Mouse (Mus musculus) layer of hippocampus, postnatal 36 days (tissue): ENCODE measurements around the gene Dnajc6. TPM values are rescaled to one million over a fixed set of nuclear protein-coding genes. Genes with fewer than 3 reads are reported as not detected.

Experiments
- DNase-seq, 2 experiments: peaks; one replicate each; pipeline ENCODE4 v3.0.0; 2022
- total RNA-seq, 2 experiments: library from RNA; stranded (reverse); gene quantifications; 2 replicates each; pipeline ENCODE4 v1.2.3; 2021

The Dnajc6 gene
- total RNA-seq, 2 experiments from 2014 or later = 310 to 321 TPM

- no peak for DNase-seq
Observed at GRCm38 (mm10) chr4:101642708-101643107, 146.3 kb downstream of the Dnajc6 start.

GRCm38 (mm10) chr4:101643216-101643615 is 146.8 kb downstream of the Dnajc6 start:
- DNase-seq = no peak

- DNase-seq = no peak
Observed at GRCm38 (mm10) chr4:101646857-101647195, 150.4 kb downstream of the Dnajc6 start.

DNA sequence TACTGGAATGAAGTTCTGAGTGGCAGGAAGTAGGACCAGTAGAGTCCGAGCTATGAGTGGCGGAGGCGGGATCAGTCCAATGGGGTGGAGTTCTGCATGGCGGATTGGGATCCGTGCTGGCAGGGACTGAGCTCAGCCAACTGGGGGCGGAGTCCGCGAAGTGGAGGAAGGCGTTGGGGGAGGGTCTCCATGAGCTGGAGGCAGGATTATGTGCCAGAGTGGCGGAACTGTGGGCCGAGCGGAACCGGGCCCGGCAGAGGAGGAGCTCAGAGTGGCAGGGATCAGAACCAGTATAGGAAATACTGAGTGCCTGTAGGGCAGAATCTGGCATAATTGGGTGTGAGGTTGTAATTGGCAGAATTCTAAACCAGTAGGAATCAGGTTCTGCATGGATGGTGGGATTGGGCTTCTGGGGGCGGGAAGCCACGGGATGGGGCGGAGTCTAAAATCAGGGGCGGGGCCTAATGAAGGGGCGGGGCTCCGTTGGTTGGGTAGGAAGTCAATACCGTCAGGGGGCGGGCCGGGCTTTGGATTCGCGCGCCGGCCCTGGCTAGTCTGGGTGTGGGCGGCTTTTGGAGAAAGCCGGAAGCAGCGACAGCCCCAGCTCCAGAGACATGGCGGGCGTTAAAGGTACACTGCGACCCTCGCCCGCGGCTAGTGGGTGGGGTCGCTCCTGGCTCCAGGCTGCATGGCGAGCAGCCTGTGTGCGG is 150.9 kb downstream of the Dnajc6 start, which contains the start of gene Leprot:
Gene Leprot, plus strand, starts transcription at position 523 of the 710 bp plus-strand sequence.
- DNase-seq = peak; percentile 100

- DNase-seq = no peak
Observed at GRCm38 (mm10) chr4:101647976-101648642, 151.7 kb downstream of the Dnajc6 start.

- no peak for DNase-seq
Observed at GRCm38 (mm10) chr4:101648745-101649144, 152.3 kb downstream of the Dnajc6 start.

DNA sequence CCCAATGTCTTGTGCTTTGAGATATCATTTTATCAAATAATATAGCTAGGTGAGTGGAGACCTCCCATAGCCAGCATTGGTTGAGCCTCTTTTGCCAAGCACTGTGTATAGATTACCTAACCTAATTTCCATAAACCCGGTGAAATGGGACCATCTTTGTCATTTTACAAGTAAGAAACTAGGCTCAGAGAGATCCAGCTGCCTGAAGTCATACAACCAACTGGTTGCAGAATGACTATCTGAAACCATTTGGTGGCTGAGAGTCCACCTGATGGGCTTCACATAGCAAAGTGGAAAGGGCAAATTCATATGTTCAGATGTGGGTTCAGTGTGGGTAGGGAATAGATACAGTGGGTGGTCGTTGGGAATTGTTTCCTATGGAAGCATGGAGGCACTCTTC is 154.5 kb downstream of the Dnajc6 start:
- DNase-seq = no peak

DNA sequence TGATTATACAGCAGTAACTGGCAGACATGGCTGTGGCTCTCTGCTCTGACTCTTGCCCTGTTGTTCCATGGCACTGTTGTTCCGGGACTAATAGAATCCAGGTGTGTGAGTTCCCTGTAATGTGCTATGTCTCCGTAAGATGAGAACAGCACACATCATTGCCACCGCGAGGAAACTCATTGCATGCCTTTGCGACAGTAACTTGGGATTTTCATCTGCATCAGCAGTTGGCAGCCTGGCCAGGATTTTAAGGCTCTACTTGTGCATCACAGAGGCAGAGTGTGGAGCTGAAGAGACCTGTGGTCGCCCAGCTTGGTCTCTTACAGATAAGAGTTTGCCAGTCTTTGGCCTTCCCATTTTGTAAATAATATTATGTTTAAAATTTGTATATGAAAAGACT is 157.8 kb downstream of the Dnajc6 start:
- DNase-seq = no peak

GRCm38 (mm10) chr4:101654788-101655414 is 158.5 kb downstream of the Dnajc6 start:
- DNase-seq = peak in 1 of 2 experiments; percentile 39

GRCm38 (mm10) chr4:101655415-101655790 is 159.0 kb downstream of the Dnajc6 start:
- no peak for DNase-seq

GRCm38 (mm10) chr4:101656056-101656455 is 159.6 kb downstream of the Dnajc6 start:
- no peak for DNase-seq

DNA sequence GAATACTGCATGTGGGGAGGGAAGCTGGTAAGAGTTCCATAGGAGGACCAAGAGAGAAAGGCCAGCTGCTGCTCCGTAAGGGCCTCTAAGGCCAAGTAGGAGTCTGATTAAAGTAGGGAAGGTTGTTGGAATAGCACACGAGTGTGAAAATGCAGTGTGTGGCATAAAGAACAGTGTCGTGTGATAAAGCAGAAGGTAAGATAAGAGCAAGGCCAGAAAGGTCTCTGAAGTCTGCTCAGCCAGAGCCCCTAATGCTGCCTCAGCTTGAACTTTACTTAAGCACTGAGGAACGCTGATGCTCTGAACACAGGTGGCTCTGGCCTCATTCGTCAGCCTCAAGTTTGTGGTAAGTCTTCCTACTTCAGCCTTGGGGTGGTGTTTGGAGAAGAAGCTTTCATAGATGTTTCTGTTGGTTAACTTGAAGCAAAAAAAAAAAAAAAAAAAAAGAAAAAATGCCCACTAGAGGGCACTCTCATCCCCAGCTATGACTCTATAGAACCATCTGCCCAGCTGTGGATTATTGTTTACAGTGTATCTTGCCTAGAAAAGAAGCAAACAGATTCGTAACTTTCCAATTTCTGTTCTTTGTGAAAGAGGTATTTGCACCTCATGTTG is 160.6 kb downstream of the Dnajc6 start:
- no peak for DNase-seq

DNA sequence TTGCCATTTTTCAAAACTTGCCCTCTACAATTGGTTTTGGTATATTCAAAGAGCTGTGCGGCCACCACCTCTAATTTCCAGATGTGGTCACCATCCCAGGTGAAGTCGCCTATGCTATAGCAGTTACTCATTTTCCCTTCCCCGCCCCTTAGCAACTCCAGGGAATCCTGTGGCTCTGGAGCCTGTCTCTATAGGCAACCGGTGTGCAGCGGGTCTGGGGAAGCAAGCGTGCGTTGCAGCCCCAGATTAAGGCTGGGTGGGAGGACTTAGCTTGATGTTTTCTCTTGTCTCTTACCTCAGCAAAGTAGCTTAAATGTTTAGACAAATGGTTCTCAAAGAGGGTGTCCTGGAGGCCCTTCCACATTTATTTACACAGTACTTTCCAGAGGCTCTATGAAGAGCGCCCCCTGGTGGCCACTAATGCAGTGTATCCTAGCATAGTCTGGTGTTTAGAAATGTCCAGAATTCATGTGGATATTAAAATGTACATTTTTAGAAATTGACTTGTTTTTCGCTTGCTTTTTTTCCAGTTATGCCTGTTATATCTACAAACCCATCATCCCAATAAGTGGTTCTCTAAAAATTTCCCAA is 167.8 kb downstream of the Dnajc6 start:
- DNase-seq = no peak

- no peak for DNase-seq
Observed at GRCm38 (mm10) chr4:101664766-101665165, 168.3 kb downstream of the Dnajc6 start.

DNA sequence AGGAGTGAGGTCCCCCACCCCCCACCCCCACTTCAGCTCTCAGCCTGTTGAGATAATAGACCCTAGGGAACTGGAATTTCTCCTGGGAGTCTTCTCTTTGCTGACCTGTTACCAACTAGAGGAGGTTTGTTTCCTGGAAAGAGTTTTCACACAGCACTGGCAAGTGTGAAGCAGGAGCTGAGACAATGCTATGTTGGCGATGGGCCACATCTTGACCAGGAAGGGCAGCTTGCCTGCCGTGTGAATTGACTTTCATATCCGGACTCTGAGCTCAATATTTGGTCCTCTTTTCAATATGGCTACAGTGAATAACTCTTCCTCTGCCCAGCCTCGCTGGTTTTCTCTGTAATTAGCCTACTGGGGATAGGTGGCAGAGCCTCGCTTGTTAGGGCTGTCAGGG is 172.7 kb downstream of the Dnajc6 start:
- DNase-seq = no peak

DNA sequence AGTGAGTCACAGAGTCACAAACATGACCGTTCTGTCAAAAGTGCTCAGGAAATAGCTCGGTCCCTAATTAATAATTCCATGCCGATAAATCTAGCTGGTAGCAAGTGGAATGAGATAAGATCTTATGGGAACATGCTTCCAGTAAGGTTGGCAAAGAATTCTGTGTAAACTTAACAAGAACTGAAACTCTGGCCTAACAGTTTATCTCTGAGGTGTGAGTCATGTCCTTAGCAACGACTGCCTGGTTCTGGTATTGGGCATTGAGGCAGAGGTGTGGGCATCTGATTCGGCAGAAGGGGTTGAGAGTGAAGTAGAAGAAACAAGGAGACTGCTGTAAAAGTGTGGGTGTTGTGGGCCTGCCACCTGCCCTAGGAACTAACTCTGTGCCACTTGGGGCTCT is 173.4 kb downstream of the Dnajc6 start:
- no peak for DNase-seq

DNA sequence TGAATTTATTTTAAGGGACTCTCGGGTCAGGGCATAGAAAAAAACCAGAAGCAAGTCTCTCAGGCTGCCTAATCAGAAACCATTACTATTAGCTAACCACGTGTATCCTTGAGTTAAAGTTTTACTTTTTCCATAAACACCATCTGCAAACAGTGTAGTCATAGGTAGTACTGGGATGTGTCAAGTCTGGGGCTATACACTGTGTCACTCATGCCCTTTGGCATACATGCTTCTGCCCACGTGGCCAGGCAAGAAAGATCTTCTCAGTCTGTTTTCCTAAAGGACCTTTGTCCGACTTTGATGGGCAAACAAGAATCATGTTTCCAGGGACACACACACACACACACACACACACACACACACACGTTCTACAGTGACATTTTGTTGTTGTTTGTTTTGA is 178.3 kb downstream of the Dnajc6 start:
- no peak for DNase-seq

GRCm38 (mm10) chr4:101675726-101676125 is 179.3 kb downstream of the Dnajc6 start:
- DNase-seq = no peak

DNA sequence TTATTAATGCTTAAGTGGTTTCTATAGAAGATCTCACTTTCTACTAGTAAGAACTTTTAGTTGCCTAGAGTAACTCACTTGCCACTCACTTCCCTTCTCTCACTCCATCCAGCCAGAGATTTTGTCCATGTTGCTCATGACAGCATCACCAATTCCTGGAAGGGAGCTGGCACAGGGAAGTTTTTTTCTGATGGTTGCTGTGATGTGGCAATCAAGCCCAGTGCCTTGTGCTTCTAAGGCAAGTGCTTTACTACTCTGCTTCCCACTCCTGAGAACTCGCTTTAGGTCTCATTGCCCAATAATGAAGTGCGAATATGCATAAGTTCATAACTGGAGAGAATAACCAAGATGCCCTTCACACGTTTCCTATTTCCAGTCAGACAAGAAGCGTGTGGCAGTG is 186.2 kb downstream of the Dnajc6 start:
- no peak for DNase-seq

GRCm38 (mm10) chr4:101683086-101683485 is 186.6 kb downstream of the Dnajc6 start:
- DNase-seq = no peak

GRCm38 (mm10) chr4:101684821-101685220 is 188.4 kb downstream of the Dnajc6 start:
- no peak for DNase-seq

DNA sequence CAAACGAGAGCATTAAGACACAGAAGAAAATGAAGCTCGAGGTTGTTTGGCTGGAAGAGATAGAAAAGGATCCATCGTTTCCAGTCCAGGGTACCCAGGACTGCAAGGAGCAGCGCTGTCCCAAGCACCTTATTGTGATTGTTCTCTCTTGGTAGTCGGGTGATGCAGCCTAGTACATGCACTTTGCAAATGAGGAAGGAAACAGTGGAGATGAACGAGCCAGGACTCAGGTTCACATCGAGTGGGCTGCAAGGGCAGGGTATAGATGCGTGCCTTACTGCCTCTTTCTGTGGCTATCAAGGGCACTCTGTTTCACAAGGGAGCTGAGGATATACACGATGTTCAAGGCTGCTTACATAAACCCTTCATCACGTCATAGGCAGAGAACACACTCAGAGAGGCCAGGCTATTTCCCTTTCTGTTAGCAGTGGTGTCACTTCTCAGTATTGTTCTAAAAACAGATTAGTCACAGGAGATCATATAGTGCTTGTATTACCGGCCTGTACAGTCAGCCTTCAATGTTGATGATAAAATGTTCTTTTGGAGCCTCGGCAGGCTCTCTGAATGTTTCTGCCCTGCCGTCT is 189.9 kb downstream of the Dnajc6 start:
- DNase-seq = no peak

- no peak for DNase-seq
Observed at GRCm38 (mm10) chr4:101689241-101689640, 192.8 kb downstream of the Dnajc6 start.
